Mouse (Mus musculus): ENCODE measurements around the gene Fmo5. TPM values are rescaled to one million over a fixed set of nuclear protein-coding genes. Genes with fewer than 3 reads are reported as not detected.
A peak's percentile ranks its signal among the peaks of the same experiment; 100 is the strongest.

Gene Fmo5
- total RNA-seq, 2 experiments from 2014 or later: 1.2 to 1.3 TPM

- no peak for DNase-seq
- intact Hi-C loops (cut with DNase I): no loop called here
Measured at GRCm38 (mm10) chr3:97630746-97631145, 2.1 kb downstream of the Fmo5 start.

DNA sequence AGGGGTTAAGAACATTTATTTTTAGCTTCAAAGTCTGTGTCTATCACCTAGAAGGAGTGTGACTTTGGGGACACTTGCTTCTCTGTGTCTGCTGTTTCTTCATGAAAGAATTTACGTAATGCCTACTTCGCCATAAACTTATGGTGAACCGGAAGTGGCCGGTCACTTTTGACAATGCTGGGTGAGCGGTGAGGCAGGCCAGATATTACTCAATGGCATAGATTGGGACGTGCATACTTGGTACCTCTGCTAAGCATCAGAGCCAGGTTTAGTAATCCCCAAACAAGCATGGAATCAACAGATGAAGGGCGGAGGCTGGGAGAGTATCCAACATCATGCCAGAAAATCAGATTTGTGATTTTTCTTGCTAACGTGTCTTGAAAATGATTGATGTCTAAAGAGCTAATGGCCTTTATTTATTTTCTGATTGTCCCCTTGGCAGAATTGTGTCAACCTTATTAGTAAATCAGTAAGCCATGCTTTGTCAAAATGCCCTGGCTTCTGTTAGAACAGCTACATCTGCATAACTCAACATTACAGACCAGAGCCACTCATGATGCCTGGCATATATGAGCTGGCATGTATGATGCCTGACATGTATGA, 2.8 kb downstream of the Fmo5 start:
- no peak for DNase-seq
- intact Hi-C loops (cut with DNase I): no loop called here

DNA sequence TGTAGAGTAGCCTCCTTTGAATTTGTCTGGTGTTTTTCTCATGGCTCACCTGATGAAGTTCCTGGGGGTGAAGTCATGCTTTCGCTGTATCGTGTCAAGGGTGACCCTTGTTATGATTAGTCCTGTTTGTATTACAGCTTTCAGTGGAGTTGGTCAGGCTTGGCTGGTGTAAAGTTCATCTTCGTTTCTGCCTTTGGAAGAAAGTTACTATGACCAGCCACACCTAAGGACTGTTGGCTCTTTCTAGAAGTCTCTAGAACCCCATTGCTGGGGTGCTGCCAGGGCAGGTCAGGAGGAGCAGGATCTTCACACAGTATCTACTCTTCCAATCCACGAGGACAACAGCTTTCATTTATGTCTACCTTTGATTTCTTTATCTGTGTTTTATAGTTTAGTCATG, 4.9 kb downstream of the Fmo5 start:
- DNase-seq: no peak
- intact Hi-C loops (cut with DNase I): no loop called here

DNA sequence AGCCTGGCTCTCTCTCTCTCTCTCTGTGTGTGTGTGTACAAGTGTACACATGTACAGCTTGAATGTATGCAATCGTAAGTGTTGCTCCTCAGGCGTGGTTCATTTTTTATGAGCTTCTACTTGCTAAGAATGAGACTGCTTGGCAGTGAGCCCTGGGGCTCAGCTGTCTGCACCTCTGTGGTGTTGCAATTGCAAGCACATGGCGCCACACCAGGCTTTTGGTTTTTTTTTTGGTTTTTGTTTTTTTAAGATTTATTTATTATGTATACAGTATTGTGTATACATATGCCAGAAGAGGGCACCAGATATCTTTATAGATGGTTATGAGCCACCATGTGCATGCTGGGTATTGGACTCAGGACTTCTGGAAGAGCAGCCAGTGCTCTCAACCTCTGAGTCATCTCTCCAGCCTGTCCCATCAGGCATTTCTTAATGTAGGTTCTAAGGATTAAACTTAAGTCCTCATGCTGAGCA, 5.7 kb downstream of the Fmo5 start:
- intact Hi-C loops (cut with DNase I): no loop called here
- peak; percentile 28 for DNase-seq

DNA sequence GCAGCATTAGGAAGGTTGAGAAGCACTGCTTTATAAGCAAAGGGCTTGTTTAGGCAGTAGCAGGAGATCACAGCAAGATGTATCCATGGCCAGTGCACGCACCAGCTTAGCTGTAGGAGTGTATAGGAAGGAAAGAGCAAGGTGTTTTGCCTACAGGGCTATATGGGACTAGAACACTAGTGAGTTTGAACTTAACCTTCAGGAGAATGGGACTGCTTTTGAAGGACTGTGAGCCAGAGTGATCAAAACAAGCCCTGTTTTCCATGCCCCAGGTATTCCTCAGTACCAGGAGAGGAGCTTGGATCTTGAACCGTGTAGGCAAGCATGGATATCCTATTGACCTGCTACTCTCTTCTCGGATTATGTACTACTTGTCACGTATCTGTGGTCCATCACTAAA, 12.8 kb downstream of the Fmo5 start:
- intact Hi-C loops (cut with DNase I): no loop called here
- no peak for DNase-seq

DNA sequence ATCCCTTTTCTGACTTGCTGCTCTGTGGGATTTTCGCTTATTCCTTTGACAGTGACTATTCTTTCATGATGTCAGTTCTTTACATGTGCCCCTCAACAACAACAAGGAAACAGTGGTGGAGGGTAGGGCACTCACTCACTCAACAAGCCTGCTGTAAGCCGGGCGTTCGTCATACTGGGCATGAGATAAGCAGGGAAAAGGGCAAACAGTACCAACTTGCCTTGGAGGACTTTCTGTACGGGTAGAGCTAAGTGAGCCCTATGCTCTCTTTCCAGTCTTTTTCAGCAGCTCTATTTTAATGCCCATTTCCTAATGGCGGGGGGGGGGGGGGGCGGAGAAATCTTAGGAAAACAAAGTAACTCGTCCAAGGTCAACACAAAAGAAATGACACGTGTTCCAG, 13.4 kb downstream of the Fmo5 start:
- DNase-seq: no peak
- intact Hi-C loops (cut with DNase I): no loop called here

DNA sequence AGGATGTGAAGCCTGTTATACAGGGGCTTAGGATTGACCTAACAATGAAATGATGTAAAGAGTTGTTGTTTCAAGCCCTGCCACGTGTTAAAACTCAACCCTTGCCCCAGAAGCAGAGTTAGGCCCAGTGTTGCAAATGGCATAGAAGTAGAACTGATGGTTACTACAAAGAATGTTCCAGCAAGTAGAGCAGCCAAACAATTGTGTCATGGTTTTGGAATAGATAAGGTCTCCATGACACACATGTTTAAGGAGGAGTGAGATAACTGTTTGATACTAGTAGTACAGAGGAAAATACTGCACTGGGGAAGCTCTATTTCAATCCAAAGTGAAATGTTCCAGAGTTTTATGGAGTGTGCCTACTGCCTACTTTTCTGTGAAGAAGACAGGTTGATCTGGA, 19.9 kb downstream of the Fmo5 start:
- intact Hi-C loops (cut with DNase I): no loop called here
- DNase-seq: no peak

DNA sequence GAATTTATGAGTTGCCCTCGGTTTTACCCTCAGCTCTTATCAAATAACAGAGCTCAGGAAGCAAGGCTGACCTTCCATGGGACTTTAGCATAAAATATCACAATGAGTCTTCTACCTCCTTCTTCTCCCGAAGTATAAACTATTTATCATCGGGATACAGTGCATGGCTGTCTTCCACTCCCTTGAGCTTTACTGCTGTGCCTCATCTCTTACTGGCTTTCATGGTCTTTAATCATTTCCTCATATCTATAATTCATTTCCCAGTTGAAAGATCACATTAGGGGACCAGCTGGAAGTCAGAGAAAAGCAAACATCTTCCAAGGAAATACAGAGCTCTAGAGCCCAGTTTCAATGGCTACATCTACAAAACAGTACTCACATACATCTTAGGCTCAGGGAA, 20.4 kb downstream of the Fmo5 start:
- intact Hi-C loops (cut with DNase I): no loop called here
- DNase-seq: no peak

DNA sequence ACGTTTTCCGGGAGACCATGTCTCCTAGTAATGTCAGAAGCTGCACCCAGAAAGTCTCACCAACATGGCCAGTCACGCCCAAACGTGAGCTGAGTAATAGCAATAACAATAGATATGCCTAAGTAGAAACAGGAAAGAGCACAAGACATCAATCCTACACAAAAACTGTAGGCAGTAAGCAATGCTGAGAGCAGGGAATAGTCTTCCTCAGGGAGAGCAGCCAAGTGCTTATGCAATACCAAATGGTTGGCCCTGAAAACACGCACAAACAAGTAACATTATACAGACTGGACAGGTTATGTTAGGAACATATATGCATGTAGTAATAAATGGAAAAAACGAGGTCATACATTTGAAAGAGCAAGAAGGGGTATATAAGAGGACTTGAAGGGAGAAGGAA, 20.9 kb downstream of the Fmo5 start:
- intact Hi-C loops (cut with DNase I): no loop called here

GRCm38 (mm10) chr3:97651604-97652003, 23.0 kb downstream of the Fmo5 start:
- DNase-seq: no peak
- intact Hi-C loops (cut with DNase I): no loop called here

More for the DNA sequence above, 20.9 kb downstream of the Fmo5 start:
- DNase-seq: no peak

- intact Hi-C loops (cut with DNase I): no loop called here
Measured at GRCm38 (mm10) chr3:97653781-97654180, 25.2 kb downstream of the Fmo5 start.

DNA sequence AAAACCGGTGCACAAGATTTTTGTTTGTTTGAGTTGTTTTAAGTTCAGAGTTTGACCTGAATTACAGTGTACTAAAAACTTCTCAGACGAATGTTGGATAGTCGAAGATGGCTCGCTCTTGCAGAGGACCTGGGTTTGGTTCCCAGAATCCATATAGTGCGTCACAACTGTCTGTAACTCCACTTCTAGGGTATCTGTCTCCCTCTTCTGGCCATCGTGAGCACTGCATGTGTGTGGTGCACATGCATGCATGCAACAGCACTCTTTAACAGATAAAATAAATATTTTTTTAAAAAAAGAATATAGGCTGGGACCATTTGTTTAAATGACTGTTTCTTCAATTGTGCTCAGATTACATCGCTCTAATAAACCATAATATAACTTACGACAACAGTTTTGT, 26.3 kb downstream of the Fmo5 start:
- intact Hi-C loops (cut with DNase I): loop anchor here (5.0 kb wide), 1 partner anchor 48 kb away; no protein-coding TSS in a partner anchor
- DNase-seq: peak; percentile 20

More at GRCm38 (mm10) chr3:97653781-97654180, 25.2 kb downstream of the Fmo5 start:
- DNase-seq: no peak

DNA sequence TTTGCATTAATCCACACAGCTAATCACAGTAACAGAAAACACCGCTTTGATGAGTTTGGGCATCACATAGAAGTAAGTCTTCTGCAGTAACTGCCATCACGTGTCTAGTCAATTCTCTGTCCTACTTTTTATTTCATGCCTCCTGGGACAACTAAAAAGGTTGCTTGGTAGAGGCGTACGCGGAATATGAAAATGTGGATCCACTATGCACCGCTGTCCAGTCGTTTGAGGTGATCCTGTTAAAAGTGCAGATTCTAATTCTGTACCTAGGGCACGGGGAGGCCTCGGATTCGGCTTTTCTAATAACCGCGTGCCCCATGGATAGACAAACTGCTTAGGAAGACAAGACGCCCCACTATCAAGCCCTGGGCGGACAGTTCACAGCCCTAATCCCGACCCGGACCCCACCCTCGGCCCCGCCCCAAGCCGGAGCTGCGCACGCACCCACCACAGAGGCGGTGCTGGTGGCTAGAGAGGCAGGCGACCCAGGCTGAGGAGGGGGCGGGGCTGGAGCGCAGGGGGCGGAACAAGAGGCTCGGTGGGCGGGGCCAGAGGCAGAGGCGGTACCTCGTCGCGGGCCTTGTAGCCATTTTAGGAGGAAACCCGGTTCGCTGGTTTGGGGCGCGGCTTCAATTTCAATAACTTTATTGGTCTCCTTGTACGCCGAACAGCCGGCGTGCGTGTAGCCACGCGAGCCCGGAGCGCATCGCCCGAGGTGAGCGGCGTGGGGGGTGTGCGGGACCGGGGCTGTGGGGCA, 29.2 kb downstream of the Fmo5 start, which contains the start of gene Prkab2:
Gene Prkab2 (plus strand): TSS at position 539 of the 757 bp plus-strand sequence.
- intact Hi-C loops (cut with DNase I): loop anchor here (5.0 kb wide), 1 partner anchor 51 kb away; no protein-coding TSS in a partner anchor
- peak; percentile 100 for DNase-seq

DNA sequence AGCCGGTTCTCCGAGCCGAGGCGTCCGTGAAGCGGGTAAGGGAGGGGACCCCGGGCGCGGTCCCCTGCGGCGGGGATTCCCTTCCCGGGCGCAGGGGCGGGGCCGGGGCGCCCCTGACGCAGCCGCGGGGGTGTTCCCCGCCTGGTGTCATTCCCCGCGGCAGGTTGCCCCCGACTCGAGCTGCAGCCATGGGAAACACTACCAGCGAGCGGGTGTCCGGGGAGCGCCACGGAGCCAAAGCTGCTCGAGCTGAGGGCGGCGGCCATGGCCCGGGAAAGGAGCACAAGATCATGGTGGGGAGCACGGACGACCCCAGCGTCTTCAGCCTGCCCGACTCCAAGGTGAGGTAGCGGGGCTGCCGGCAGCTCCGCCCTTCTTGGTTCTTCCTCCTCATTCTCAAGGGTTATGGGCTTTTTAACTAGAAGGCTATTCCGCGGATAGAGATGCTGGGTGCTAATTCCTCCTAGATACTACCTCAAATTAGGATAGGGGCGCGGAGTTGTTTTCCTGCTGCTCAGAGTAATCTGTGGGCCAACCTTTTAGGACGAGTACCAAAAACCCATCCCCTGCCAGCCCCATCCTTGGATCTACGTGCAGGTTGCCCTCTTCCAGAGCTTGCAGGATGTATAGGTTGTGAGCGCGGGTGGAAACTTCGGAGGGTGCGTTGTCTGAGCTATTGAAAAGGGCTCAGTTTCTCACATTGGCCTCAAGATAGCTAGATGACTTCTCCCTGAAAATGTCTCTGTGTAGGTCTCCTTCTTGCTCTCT, 30.0 kb downstream of the Fmo5 start:
- DNase-seq: no peak
- intact Hi-C loops (cut with DNase I): loop anchor here (5.0 kb wide), 1 partner anchor 51 kb away; no protein-coding TSS in a partner anchor

DNA sequence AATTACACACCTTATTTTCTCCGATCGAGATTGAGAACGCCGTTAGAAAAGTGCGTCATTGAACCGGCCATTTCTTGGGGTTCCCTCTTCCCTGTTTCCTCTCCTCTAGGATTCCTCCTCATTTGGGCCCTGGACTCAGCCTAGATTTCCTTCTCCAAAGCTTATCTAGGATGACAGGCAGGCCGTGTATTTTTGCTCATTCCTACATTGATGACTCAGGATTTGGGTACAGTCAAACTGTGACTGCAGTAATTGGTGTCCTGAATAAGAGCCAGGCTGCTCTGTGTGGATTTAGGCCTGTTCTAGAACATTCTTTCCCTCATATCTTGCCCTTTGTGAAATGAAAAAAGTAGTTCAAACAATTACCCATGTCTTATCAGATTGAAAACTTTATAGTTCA, 31.1 kb downstream of the Fmo5 start:
- no peak for DNase-seq
- intact Hi-C loops (cut with DNase I): loop anchor here (5.0 kb wide), 1 partner anchor 52 kb away; no protein-coding TSS in a partner anchor

GRCm38 (mm10) chr3:97661206-97661605, 32.6 kb downstream of the Fmo5 start:
- DNase-seq: no peak
- intact Hi-C loops (cut with DNase I): no loop called here

GRCm38 (mm10) chr3:97665525-97665924, 36.9 kb downstream of the Fmo5 start:
- intact Hi-C loops (cut with DNase I): no loop called here
- no peak for DNase-seq

- intact Hi-C loops (cut with DNase I): no loop called here
- no peak for DNase-seq
Measured at GRCm38 (mm10) chr3:97666154-97666553, 37.5 kb downstream of the Fmo5 start.

- DNase-seq: no peak
- intact Hi-C loops (cut with DNase I): no loop called here
Measured at GRCm38 (mm10) chr3:97667093-97667675, 38.6 kb downstream of the Fmo5 start.

DNA sequence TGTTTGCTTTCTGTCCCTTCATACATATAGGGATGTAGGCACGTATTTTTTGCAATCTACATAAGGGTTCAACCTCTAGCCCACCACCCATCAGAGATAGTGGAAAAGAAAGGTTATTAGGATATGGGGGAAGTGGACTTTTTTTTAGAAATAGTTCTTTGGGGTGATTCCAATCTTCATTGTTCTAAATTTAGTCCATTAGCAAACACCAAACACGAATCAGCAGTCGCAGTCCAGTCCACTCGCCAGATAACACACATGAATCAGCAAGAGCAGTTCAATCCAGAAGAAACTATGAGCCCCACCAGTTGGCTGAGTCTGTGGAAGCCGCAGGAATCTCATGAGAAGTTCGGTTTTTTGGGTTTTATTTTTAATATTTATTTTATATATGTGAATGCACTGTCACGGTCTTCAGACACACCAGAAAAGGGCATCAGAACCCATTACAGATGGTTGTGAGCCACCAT, 46.1 kb downstream of the Fmo5 start, which contains the start of gene Gm17651:
Gene Gm17651 (minus strand): TSS at position 51 of the 467 bp plus-strand sequence.
- intact Hi-C loops (cut with DNase I): no loop called here
- no peak for DNase-seq

- intact Hi-C loops (cut with DNase I): no loop called here
- no peak for DNase-seq
Measured at GRCm38 (mm10) chr3:97676126-97676525, 47.5 kb downstream of the Fmo5 start.

Measured in left cerebral cortex, postnatal 4 days (tissue).